Mouse (Mus musculus) forebrain, postnatal 0 days (tissue): ENCODE data around the gene Slirp. TPM values are rescaled to one million over a fixed set of nuclear protein-coding genes. Genes with fewer than 3 reads are reported as not detected.
A peak's percentile ranks its signal among the peaks of the same experiment; 100 is the strongest.

Experiments
- ATAC-seq: fragments of 200-750 bp; cut with Nextera tagmentation; 2 replicates; pipeline ENCODE4 v1.8.0; 2017; ENCODE audit warnings: mild to moderate bottlenecking, moderate library complexity
- DNase-seq: peaks from one replicate; pipeline ENCODE4 v3.0.0-alpha.2; 2015
- H3K27ac ChIP-seq: fragments of 300-500 bp; sonication (generic); 2 replicates; pipeline ENCODE4 v1.5.1; 2014; ENCODE audit warnings: low read depth, mild to moderate bottlenecking, antibody characterized with exemption, low read length, moderate library complexity, mixed read lengths
- H3K27me3 ChIP-seq: fragments of 300-500 bp; sonication (generic); 2 replicates; pipeline ENCODE4 v1.6.1; 2014; ENCODE audit warnings: mild to moderate bottlenecking, low read length, mixed read lengths; ENCODE audit not compliant: insufficient read depth
- H3K36me3 ChIP-seq: fragments of 300-500 bp; sonication (generic); 2 replicates; pipeline ENCODE4 v1.6.1; 2014; ENCODE audit warnings: mild to moderate bottlenecking, moderate library complexity; ENCODE audit not compliant: insufficient read depth
- H3K4me1 ChIP-seq: fragments of 300-500 bp; sonication (generic); 2 replicates; pipeline ENCODE4 v1.6.1; 2014; ENCODE audit warnings: antibody characterized with exemption; ENCODE audit not compliant: insufficient read depth
- H3K4me2 ChIP-seq: fragments of 300-500 bp; sonication (generic); 2 replicates; pipeline ENCODE4 v1.6.1; 2014; ENCODE audit warnings: low read depth, mild to moderate bottlenecking, moderate library complexity
- H3K4me3 ChIP-seq: fragments of 300-500 bp; sonication (generic); 2 replicates; pipeline ENCODE4 v1.5.1; 2014; ENCODE audit warnings: low read depth, low read length, mixed read lengths
- H3K9ac ChIP-seq: fragments of 300-500 bp; sonication (generic); 2 replicates; pipeline ENCODE4 v1.6.1; 2014; ENCODE audit warnings: mild to moderate bottlenecking
- H3K9me3 ChIP-seq: fragments of 300-500 bp; sonication (generic); 2 replicates; pipeline ENCODE4 v1.6.1; 2016; ENCODE audit warnings: low read length
- CTCF ChIP-seq: sonication (generic); IDR thresholded peaks from 2 replicates; pipeline ENCODE4 v1.5.1; 2016; ENCODE audit warnings: antibody characterized with exemption, control low read depth, low read depth
- WGBS: fragments of 180-500 bp; shearing (Covaris S2); extraction: QIAGEN DNeasy Blood & Tissue Kit; methylation state at CpG from one replicate; pipeline ENCODE4 v1.1.7; 2014; 5-methylcytosine and 5-hydroxymethylcytosine counted together
- polyA plus RNA-seq: library from polyadenylated mRNA; unstranded; fragments of >200 nt; fragmentation: Nextera tagmentation; extraction: Ambion mirVana; gene quantifications from 2 replicates; pipeline ENCODE4 v1.2.1, GENCODE M21; 2015
- total RNA-seq: library from RNA; depleted of rRNA; stranded (reverse); fragments of >200 nt; gene quantifications from 2 replicates; pipeline ENCODE4 v1.2.3, GENCODE M21; 2014

The Slirp gene
- total and polyA plus RNA-seq, 2 experiments from 2014 or later, result 86.4 to 208 TPM

DNA sequence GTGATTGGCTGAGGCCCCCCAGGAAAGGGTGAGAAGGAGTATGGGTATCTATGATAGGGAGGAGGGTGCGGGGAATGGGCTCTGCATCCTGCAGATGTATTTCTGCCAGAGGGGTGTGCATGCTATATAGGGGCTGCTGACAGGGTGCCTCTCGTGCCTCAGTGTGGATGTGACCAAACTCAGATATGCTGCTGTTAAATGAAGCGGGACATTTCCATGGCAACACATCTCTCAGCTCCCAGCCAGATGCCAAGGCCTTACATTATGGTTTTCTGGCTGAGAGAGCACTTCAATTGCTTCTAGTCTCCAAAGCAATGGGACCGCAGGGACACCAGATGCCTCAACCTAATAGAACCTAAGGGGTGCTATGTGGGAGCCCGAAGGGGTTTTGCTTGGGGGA lies 24.8 kb upstream of the Slirp start:
- H3K27me3 ChIP-seq, result no peaks in the 10 kb centered on the region
- no peaks in the 10 kb centered on the region for H3K36me3 ChIP-seq
- ATAC-seq (peak; percentile 89), DNase-seq (peak; percentile 69)
- peaks cover 6% of the 10 kb centered on the region for H3K4me1 ChIP-seq
- H3K27ac ChIP-seq, result peak overlapping the region; percentile 75
- no peak overlapping the region for H3K4me3 ChIP-seq
- H3K9me3 ChIP-seq, result no peaks in the 10 kb centered on the region
- 27% methylated on average over 5 of the region's 5 CpGs for WGBS
- H3K4me2 ChIP-seq, result no peak overlapping the region
- no peak for TF ChIP-seq CTCF
- no peak overlapping the region for H3K9ac ChIP-seq

DNA sequence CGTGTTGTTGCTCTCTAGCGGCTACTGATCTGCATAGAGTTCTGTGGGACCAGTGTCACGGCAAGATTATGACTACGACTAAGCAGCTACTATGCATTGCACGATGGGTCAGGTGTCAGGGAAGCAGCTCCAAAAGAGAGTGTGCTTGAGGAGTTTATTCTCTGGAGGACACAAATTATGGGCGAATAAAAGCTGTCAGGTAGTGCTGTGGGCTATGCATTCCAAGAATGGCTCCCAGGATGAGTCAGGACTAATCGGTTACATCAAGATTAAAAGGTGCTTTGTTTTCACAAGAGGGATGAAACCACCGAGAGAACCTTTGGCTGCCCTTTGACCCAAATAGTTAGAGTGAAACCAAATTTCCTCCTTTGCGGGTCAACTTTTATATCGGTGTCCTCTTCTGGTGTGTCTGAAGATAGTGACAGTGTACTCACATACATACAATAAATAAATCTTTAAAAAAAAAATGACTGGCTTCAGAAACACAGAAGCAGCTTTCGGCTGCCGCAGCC lies 23.7 kb upstream of the Slirp start:
- TF ChIP-seq CTCF, result no peak
- no peaks in the 10 kb centered on the region for H3K36me3 ChIP-seq
- peaks cover 6% of the 10 kb centered on the region for H3K4me1 ChIP-seq
- 77% methylated on average over 12 of the region's 12 CpGs for WGBS
- no peak overlapping the region for H3K4me3 ChIP-seq
- DNase-seq (no peak), ATAC-seq (no peak)
- no peaks in the 10 kb centered on the region for H3K27me3 ChIP-seq
- H3K9ac ChIP-seq, result no peak overlapping the region
- no peaks in the 10 kb centered on the region for H3K9me3 ChIP-seq
- no peak overlapping the region for H3K27ac ChIP-seq
- H3K4me2 ChIP-seq, result no peak overlapping the region

- ATAC-seq (no peak), DNase-seq (no peak)
- no peak overlapping the region for H3K4me3 ChIP-seq
- H3K9me3 ChIP-seq, result no peaks in the 10 kb centered on the region
- TF ChIP-seq CTCF, result no peak
- peaks cover 7% of the 10 kb centered on the region for H3K36me3 ChIP-seq
- no peaks in the 10 kb centered on the region for H3K27me3 ChIP-seq
- 55% methylated on average over 5 of the region's 5 CpGs for WGBS
- no peak overlapping the region for H3K4me2 ChIP-seq
- no peak overlapping the region for H3K27ac ChIP-seq
- H3K4me1 ChIP-seq, result peaks cover 6% of the 10 kb centered on the region
- no peak overlapping the region for H3K9ac ChIP-seq
Measured at GRCm38 (mm10) chr12:87421708-87422507, 21.8 kb upstream of the Slirp start.

DNA sequence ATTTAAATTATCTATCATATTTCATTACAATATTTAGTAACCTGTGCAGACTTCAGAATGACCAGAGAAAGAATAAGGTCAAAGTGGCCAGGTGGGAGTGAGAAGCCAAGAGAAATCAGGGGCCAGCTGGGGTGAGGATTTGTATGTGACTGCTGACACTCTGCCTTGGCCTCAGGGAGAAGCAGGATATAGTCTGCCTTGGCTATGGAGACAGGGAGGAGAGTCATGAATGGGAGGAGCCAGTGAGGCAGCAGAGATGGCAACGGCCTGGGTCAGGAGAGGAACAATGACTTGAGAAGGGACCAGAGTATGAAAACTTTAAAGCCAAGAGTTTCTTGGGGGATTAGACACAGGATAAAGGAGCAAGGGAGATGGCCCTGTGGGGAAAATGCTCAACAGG lies 20.0 kb upstream of the Slirp start:
- 7% methylated on average over 1 of the region's 1 CpGs for WGBS

DNA sequence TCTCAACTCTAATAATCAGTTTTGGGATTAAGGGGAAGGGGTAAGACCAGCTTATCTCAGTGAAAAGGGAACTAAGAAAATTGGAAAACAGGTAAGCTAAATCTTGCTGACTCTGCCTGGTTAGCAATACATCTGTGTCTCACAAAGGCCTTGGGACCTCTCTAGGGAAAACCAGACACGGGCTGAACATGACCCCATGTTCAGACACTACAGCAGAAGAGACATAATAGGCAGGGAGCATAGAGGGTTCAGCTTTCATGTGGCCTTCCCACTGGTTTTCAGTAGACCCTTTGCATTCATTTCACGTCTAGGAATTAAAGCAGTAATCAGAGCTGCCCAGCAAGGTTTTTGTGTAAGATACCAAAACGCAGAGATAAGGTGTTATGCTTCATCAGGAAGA lies 19.2 kb upstream of the Slirp start:
- no peak for TF ChIP-seq CTCF
- DNase-seq (no peak), ATAC-seq (no peak)
- peaks cover 31% of the 10 kb centered on the region for H3K36me3 ChIP-seq
- H3K4me3 ChIP-seq, result no peak overlapping the region
- no peak overlapping the region for H3K4me2 ChIP-seq
- no peaks in the 10 kb centered on the region for H3K27me3 ChIP-seq
- 31% methylated on average over 3 of the region's 3 CpGs for WGBS
- no peak overlapping the region for H3K9ac ChIP-seq
- no peak overlapping the region for H3K27ac ChIP-seq
- H3K9me3 ChIP-seq, result no peaks in the 10 kb centered on the region
- H3K4me1 ChIP-seq, result no peaks in the 10 kb centered on the region

More for the DNA sequence above, 20.0 kb upstream of the Slirp start:
- no peak for ATAC-seq
- H3K9me3 ChIP-seq, result no peaks in the 10 kb centered on the region
- H3K27ac ChIP-seq, result no peak overlapping the region
- H3K4me3 ChIP-seq, result no peak overlapping the region
- H3K4me2 ChIP-seq, result no peak overlapping the region
- TF ChIP-seq CTCF, result no peak
- peaks cover 23% of the 10 kb centered on the region for H3K36me3 ChIP-seq
- H3K9ac ChIP-seq, result no peak overlapping the region
- H3K27me3 ChIP-seq, result no peaks in the 10 kb centered on the region
- peaks cover 6% of the 10 kb centered on the region for H3K4me1 ChIP-seq
- no peak for DNase-seq

DNA sequence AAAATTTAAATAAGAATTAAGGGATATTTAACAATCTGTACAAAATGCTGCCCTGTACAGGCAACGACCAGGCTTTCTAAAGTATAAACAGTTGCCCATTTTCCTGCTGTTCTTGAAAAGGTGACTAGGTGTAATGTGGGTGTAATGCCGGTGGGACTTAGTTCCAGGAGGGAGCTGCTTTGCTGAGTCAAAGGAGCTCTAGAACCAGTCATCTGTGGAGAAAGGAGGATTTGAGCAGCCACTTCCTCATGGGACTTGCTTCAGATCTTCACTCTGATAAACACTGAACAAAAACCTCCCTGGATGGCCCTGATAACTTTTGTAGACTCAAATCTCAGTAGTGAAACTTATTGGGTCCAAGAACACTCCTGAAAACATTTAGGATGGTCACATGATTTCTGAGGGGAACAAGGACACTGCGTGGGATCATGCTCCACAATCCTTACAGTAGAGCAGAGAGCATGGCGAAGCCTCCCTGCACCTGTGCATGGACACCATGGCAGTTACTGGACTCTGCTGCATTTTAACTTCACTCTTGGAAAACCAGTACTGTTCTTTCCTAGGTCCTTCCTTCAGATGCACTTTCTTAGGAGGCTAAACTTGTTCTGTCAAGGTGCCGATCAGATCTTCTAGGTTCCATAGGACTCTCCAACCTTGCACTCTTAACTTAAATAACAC lies 17.2 kb upstream of the Slirp start:
- H3K4me2 ChIP-seq, result no peak overlapping the region
- no peak for TF ChIP-seq CTCF
- ATAC-seq, result no peak
- no peaks in the 10 kb centered on the region for H3K9me3 ChIP-seq
- no peak overlapping the region for H3K27ac ChIP-seq
- no peak overlapping the region for H3K9ac ChIP-seq
- peaks cover 49% of the 10 kb centered on the region for H3K36me3 ChIP-seq
- 90% methylated on average over 5 of the region's 5 CpGs for WGBS
- DNase-seq, result no peak
- no peaks in the 10 kb centered on the region for H3K4me1 ChIP-seq
- H3K4me3 ChIP-seq, result no peak overlapping the region
- H3K27me3 ChIP-seq, result no peaks in the 10 kb centered on the region

- H3K4me1 ChIP-seq, result no peaks in the 10 kb centered on the region
- H3K36me3 ChIP-seq, result peaks cover 63% of the 10 kb centered on the region
- DNase-seq, result no peak
- no peak overlapping the region for H3K4me3 ChIP-seq
- no peak for TF ChIP-seq CTCF
- no peak overlapping the region for H3K9ac ChIP-seq
- no peaks in the 10 kb centered on the region for H3K27me3 ChIP-seq
- H3K27ac ChIP-seq, result no peak overlapping the region
- 87% methylated on average over 2 of the region's 2 CpGs for WGBS
- ATAC-seq, result no peak
- H3K4me2 ChIP-seq, result no peak overlapping the region
- no peaks in the 10 kb centered on the region for H3K9me3 ChIP-seq
Measured at GRCm38 (mm10) chr12:87428295-87428694, 15.4 kb upstream of the Slirp start.
